Mouse (Mus musculus) limb, embryonic 15.5 days (tissue): ENCODE measurements at regions not wholly inside any gene's neighbourhood (a gene's known extent, or its start where the extent isn't known, plus 50 kb on each side); places are given as distances from the start of the nearest gene placed in this dataset.
"Not testable (repeated sequence)": the region's sequence is repeated elsewhere in the genome, so short reads cannot be mapped to it uniquely, and the experiment has no call there.

Source experiments
- ATAC-seq: fragments of 200-750 bp; cut with Nextera tagmentation; 2 replicates; pipeline ENCODE4 v1.8.0; 2017; ENCODE audit warnings: low read depth, moderate TSS enrichment; ENCODE audit not compliant: insufficient number of reproducible peaks, low FRiP score, low TSS enrichment
- H3K27ac ChIP-seq: fragments of 300-500 bp; sonication (generic); 2 replicates; pipeline ENCODE4 v1.5.1; 2015; ENCODE audit warnings: moderate library complexity, mild to moderate bottlenecking, inconsistent platforms
- H3K27me3 ChIP-seq: fragments of 300-500 bp; sonication (generic); 2 replicates; pipeline ENCODE4 v1.6.1; 2015; ENCODE audit warnings: inconsistent platforms
- H3K36me3 ChIP-seq: fragments of 300-500 bp; sonication (generic); 2 replicates; pipeline ENCODE4 v1.6.1; 2015; ENCODE audit warnings: inconsistent platforms
- H3K4me1 ChIP-seq: fragments of 300-500 bp; sonication (generic); 2 replicates; pipeline ENCODE4 v1.6.1; 2015; ENCODE audit warnings: inconsistent platforms
- H3K4me2 ChIP-seq: fragments of 300-500 bp; sonication (generic); 2 replicates; pipeline ENCODE4 v1.6.1; 2015; ENCODE audit warnings: mild to moderate bottlenecking, inconsistent platforms
- H3K4me3 ChIP-seq: fragments of 300-500 bp; sonication (generic); 2 replicates; pipeline ENCODE4 v1.5.1; 2015; ENCODE audit warnings: mild to moderate bottlenecking, inconsistent platforms
- H3K9ac ChIP-seq: fragments of 300-500 bp; sonication (generic); 2 replicates; pipeline ENCODE4 v1.6.1; 2015; ENCODE audit warnings: inconsistent platforms
- H3K9me3 ChIP-seq: fragments of 300-500 bp; sonication (generic); 2 replicates; pipeline ENCODE4 v1.6.1; 2016; ENCODE audit warnings: inconsistent platforms
- WGBS: fragments of 180-500 bp; shearing (Covaris S2); methylation state at CpG from one replicate; pipeline ENCODE4 v1.1.7; 2015; 5-methylcytosine and 5-hydroxymethylcytosine counted together

GRCm38 (mm10) chr8:90036436-90036835 lies 311.7 kb downstream of the Tox3 start:
- 41% methylated on average over 3 of the region's 3 CpGs for WGBS
- Histone ChIP-seq H3K27me3 (no peaks in the 10 kb centered on the region), H3K4me1 (peaks cover 2% of the 10 kb centered on the region; the same call in 1 of the 2 replicates), H3K4me3 (no peak overlapping the region), H3K4me2 (no peak overlapping the region), H3K36me3 (no peaks in the 10 kb centered on the region), H3K9ac (no peak overlapping the region), H3K9me3 (no peaks in the 10 kb centered on the region), H3K27ac (no peak overlapping the region)
- ATAC-seq: no peak

- Histone ChIP-seq H3K9ac (no peak overlapping the region), H3K4me1 (no peaks in the 10 kb centered on the region), H3K36me3 (no peaks in the 10 kb centered on the region), H3K4me3 (no peak overlapping the region), H3K4me2 (no peak overlapping the region), H3K9me3 (no peaks in the 10 kb centered on the region), H3K27ac (no peak overlapping the region), H3K27me3 (no peaks in the 10 kb centered on the region)
- 88% methylated on average over 4 of the region's 4 CpGs for WGBS
- ATAC-seq: no peak
These were observed 315.6 kb downstream of the Tox3 start for GRCm38 (mm10) chr8:90032572-90032971.

DNA sequence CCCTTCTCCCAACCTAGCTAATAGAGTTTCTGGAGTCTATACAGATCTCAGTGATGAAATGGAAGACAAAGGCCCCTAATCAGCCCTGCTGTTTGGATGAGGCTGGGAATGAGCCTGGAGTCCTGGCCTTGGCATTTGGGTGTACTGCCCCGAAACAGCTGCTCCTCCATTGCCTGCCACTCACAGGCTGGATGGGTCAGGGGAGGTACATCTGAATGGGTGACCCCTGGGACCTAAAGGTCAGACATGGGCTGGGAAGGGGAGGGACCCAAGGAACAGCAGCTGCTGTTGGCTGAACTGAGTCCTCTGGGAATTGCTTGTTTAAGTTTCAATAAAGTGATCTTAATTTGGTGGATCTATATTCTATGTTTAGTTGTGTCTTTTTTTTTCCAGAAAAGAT lies 316.9 kb downstream of the Tox3 start:
- H3K4me3 ChIP-seq: no peak overlapping the region
- no peaks in the 10 kb centered on the region for H3K27me3 ChIP-seq
- H3K36me3 ChIP-seq: no peaks in the 10 kb centered on the region

DNA sequence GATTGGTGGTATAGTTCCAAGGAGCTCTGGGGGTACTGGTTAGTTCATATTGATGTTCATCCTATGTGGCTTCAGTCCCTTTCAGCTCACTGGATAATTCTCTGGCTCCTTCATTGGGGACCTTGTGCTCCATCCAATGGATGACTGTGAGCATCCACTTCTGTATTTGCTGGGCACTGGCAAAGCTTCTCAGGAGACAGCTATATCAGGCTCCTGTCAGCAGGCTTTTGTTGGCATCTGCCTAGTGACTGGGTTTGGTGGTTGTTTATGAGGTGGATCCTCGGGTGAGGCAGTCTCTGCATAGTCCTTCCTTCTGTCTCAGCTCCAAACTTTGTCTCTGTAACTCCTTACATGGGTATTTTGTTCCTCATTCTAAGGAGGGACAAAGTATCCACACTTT lies 330.2 kb downstream of the Tox3 start:
- 53% methylated on average over 1 of the region's 1 CpGs for WGBS
- H3K36me3 ChIP-seq, H3K9ac ChIP-seq, H3K9me3 ChIP-seq, H3K4me2 ChIP-seq, H3K27ac ChIP-seq, H3K4me1 ChIP-seq, H3K4me3 ChIP-seq, ATAC-seq, H3K27me3 ChIP-seq: not testable (repeated sequence)

More for the DNA sequence above, 316.9 kb downstream of the Tox3 start:
- no peaks in the 10 kb centered on the region for H3K4me1 ChIP-seq
- H3K9ac ChIP-seq: no peak overlapping the region
- no peak overlapping the region for H3K4me2 ChIP-seq
- 46% methylated on average over 1 of the region's 1 CpGs for WGBS
- no peaks in the 10 kb centered on the region for H3K9me3 ChIP-seq
- no peak for ATAC-seq
- H3K27ac ChIP-seq: no peak overlapping the region

DNA sequence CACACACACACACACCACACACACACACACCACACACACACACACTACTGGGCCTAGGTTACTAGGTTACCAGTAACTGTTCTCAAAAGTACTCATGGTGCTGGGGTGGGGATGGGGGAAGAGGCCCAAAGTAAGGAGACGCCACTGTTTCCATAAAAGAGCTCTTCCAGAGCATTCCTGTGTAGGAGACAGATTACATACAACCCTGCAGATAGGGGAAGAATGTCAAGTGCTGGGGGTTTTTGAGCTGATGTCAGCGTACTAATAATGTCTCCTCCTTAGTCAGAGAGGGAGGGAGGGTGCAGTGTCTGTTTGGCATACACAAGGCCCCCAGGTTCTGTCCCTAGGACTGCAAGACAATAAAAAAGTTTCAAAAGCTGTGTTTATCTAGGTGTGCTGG lies 334.4 kb downstream of the Tox3 start:
- H3K4me1 ChIP-seq: no peaks in the 10 kb centered on the region
- no peak overlapping the region for H3K27ac ChIP-seq
- no peak for ATAC-seq
- no peaks in the 10 kb centered on the region for H3K9me3 ChIP-seq
- no peak overlapping the region for H3K4me3 ChIP-seq
- no peak overlapping the region for H3K9ac ChIP-seq
- H3K27me3 ChIP-seq: no peaks in the 10 kb centered on the region
- H3K36me3 ChIP-seq: no peaks in the 10 kb centered on the region
- no peak overlapping the region for H3K4me2 ChIP-seq
- 72% methylated on average over 2 of the region's 2 CpGs for WGBS

GRCm38 (mm10) chr8:90011682-90012409 lies 336.3 kb downstream of the Tox3 start:
- no peaks in the 10 kb centered on the region for H3K36me3 ChIP-seq
- H3K27me3 ChIP-seq: no peaks in the 10 kb centered on the region
- WGBS: 61% methylated on average over 6 of the region's 6 CpGs
- no peak overlapping the region for H3K9ac ChIP-seq
- no peak overlapping the region for H3K4me2 ChIP-seq
- H3K4me1 ChIP-seq: no peaks in the 10 kb centered on the region
- H3K27ac ChIP-seq: no peak overlapping the region
- no peaks in the 10 kb centered on the region for H3K9me3 ChIP-seq
- no peak overlapping the region for H3K4me3 ChIP-seq
- ATAC-seq: no peak

GRCm38 (mm10) chr8:90009431-90009830 lies 338.7 kb downstream of the Tox3 start:
- Histone ChIP-seq H3K9me3 (no peaks in the 10 kb centered on the region), H3K27me3 (no peaks in the 10 kb centered on the region), H3K9ac (no peak overlapping the region), H3K4me3 (no peak overlapping the region), H3K27ac (no peak overlapping the region), H3K4me1 (no peaks in the 10 kb centered on the region), H3K36me3 (no peaks in the 10 kb centered on the region), H3K4me2 (no peak overlapping the region)
- no peak for ATAC-seq
- WGBS: 55% methylated on average over 1 of the region's 1 CpGs

DNA sequence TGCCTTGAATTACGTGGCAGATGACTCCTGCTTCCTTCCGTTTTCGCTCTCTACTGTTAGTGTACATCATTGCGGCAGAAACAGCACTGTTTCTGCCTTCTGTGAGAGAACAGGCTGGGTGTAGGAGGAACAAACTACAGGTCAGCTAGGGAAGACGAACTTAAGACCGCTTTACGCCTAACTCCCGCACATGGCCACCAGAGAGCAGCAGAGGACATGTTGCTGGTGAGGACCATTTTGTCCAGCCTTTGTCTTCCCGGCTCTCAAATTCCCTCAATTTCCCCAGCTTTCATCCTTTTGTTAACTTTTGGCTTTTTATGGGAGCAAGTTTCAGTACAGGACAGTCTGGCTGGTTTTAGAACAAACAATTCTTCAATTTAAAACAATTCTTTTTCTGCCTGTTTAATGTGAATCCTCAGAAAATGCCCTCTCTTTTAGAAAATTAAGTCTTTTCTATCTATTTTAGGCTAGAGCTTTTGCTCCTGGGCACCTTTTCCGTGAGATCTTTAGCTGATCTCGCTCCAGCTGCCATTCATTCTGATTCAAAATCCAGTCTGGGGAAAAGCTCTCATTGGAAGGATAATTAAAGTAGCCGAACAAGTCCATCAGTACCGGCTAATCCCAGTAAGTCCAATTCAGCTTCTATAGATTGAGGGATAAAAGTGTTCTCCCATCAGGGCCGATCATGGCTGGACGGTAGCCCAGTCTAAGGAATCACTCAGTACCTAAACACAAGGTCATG lies 347.1 kb downstream of the Tox3 start:
- Histone ChIP-seq H3K27ac (no peak overlapping the region), H3K27me3 (0 out of 2 replicates have a peak, but pooled peaks cover 6% of the 10 kb centered on the region), H3K9ac (no peak overlapping the region), H3K9me3 (no peaks in the 10 kb centered on the region), H3K4me2 (no peak overlapping the region), H3K36me3 (no peaks in the 10 kb centered on the region), H3K4me3 (no peak overlapping the region), H3K4me1 (no peaks in the 10 kb centered on the region)
- 40% methylated on average over 15 of the region's 15 CpGs for WGBS
- ATAC-seq: no peak

GRCm38 (mm10) chr8:89993743-89994142 lies 354.4 kb downstream of the Tox3 start:
- Histone ChIP-seq H3K9ac (no peak overlapping the region), H3K9me3 (no peaks in the 10 kb centered on the region), H3K27me3 (0 out of 2 replicates have a peak, but pooled peaks cover 2% of the 10 kb centered on the region), H3K27ac (no peak overlapping the region), H3K36me3 (no peaks in the 10 kb centered on the region), H3K4me1 (no peaks in the 10 kb centered on the region), H3K4me3 (no peak overlapping the region), H3K4me2 (no peak overlapping the region)
- 75% methylated on average over 4 of the region's 4 CpGs for WGBS
- no peak for ATAC-seq

DNA sequence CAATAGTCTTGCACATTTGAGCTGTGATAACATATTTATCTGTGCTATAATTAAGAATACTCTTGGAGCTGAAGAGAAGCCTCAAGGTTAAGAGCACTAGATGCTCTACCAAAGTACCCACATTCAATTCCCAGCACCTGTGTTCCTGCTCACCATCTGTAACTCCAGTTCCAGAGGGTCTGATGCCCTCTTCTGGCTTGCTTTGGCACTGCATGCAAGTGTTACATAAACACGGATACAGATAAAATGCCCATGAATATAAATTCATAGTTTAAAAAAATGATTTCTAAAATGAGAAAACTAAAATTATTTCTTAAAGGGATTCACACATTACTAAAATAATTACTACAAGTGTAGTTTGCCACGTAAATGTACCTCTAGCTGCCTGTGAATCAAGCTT lies 364.3 kb downstream of the Tox3 start:
- 90% methylated on average over 2 of the region's 2 CpGs for WGBS

GRCm38 (mm10) chr8:89982551-89982950 lies 365.6 kb downstream of the Tox3 start:
- Histone ChIP-seq H3K4me1 (peaks cover 10% of the 10 kb centered on the region; the same call in 1 of the 2 replicates), H3K4me2 (no peak overlapping the region), H3K27me3 (no peaks in the 10 kb centered on the region; the same call in 1 of the 2 replicates), H3K9ac (no peak overlapping the region), H3K27ac (no peak overlapping the region), H3K9me3 (no peaks in the 10 kb centered on the region), H3K36me3 (no peaks in the 10 kb centered on the region), H3K4me3 (no peak overlapping the region)
- ATAC-seq: no peak
- 37% methylated on average over 2 of the region's 2 CpGs for WGBS

More for the DNA sequence above, 364.3 kb downstream of the Tox3 start:
- no peak for ATAC-seq
- Histone ChIP-seq H3K27me3 (no peaks in the 10 kb centered on the region; the same call in 1 of the 2 replicates), H3K9ac (no peak overlapping the region), H3K9me3 (no peaks in the 10 kb centered on the region), H3K4me1 (peaks cover 10% of the 10 kb centered on the region; the same call in 1 of the 2 replicates), H3K4me3 (no peak overlapping the region), H3K36me3 (no peaks in the 10 kb centered on the region), H3K4me2 (no peak overlapping the region), H3K27ac (no peak overlapping the region)

DNA sequence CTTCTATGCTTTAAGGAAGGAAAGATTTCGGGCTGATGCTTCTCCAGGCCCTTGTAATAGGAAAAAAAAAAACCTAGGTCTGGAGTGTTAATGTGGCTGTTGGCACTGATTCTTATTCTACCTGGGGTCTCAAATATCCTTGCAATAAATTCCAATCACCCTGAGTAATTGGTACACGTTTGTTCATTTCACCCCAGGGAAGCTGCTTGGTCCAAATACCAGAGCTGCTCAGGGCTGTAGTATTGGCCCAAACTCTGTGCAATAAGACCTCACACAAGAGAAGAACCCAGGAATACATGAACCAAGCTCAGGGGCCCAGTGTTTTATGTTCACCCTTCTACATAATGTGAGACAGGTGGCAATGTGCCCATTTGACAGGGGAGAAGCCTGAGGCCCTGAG lies 366.8 kb downstream of the Tox3 start:
- no peaks in the 10 kb centered on the region for H3K9me3 ChIP-seq
- WGBS: 38% methylated on average over 2 of the region's 2 CpGs
- H3K36me3 ChIP-seq: no peaks in the 10 kb centered on the region
- peak overlapping the region; percentile 28; the same call in 1 of the 2 replicates for H3K27ac ChIP-seq
- no peak overlapping the region for H3K9ac ChIP-seq
- H3K4me1 ChIP-seq: peaks cover 7% of the 10 kb centered on the region; the same call in 1 of the 2 replicates
- ATAC-seq: peak; percentile 52; the same call in 1 of the 2 replicates
- no peak overlapping the region for H3K4me2 ChIP-seq
- no peak overlapping the region for H3K4me3 ChIP-seq
- no peaks in the 10 kb centered on the region for H3K27me3 ChIP-seq
